Mouse (Mus musculus) kidney, postnatal 0 days (tissue): ENCODE measurements around the gene Wdr31. TPM values are rescaled to one million over a fixed set of nuclear protein-coding genes. Genes with fewer than 3 reads are reported as not detected.
A peak's percentile ranks its signal among the peaks of the same experiment; 100 is the strongest.

Experiments used
- ATAC-seq: fragments of 200-750 bp; cut with Nextera tagmentation; replicated peaks from 2 replicates; pipeline ENCODE4 v1.8.0; 2017; ENCODE audit warnings: low read depth, moderate number of reproducible peaks, moderate TSS enrichment, moderate library complexity; ENCODE audit not compliant: low FRiP score
- DNase-seq: peaks from one replicate; pipeline ENCODE4 v3.0.0-alpha.2; 2016; ENCODE audit warnings: low spot score
- H3K27ac ChIP-seq: fragments of 300-500 bp; sonication (generic); 2 replicates; pipeline ENCODE4 v1.5.1; 2014; ENCODE audit warnings: mild to moderate bottlenecking
- H3K27me3 ChIP-seq: fragments of 300-500 bp; sonication (generic); 2 replicates; pipeline ENCODE4 v1.6.1; 2014; ENCODE audit warnings: low read length, mixed read lengths; ENCODE audit not compliant: insufficient read depth
- H3K36me3 ChIP-seq: fragments of 300-500 bp; sonication (generic); 2 replicates; pipeline ENCODE4 v1.6.1; 2014; ENCODE audit warnings: low read length, mixed read lengths; ENCODE audit not compliant: insufficient read depth
- H3K4me1 ChIP-seq: fragments of 300-500 bp; sonication (generic); replicated peaks from 2 replicates; pipeline ENCODE4 v1.6.1; 2014; ENCODE audit warnings: antibody characterized with exemption, low read length, mixed read lengths; ENCODE audit not compliant: insufficient read depth
- H3K4me2 ChIP-seq: fragments of 300-500 bp; sonication (generic); 2 replicates; pipeline ENCODE4 v1.6.1; 2014; ENCODE audit warnings: mild to moderate bottlenecking, low read length, moderate library complexity, mixed read lengths
- H3K4me3 ChIP-seq: fragments of 300-500 bp; sonication (generic); replicated peaks from 2 replicates; pipeline ENCODE4 v1.5.1; 2014; ENCODE audit warnings: low read depth, low read length
- H3K9ac ChIP-seq: fragments of 300-500 bp; sonication (generic); 2 replicates; pipeline ENCODE4 v1.6.1; 2014; ENCODE audit warnings: low read depth, low read length
- H3K9me3 ChIP-seq: fragments of 300-500 bp; sonication (generic); replicated peaks from 2 replicates; pipeline ENCODE4 v1.6.1; 2016; ENCODE audit warnings: low read length, inconsistent platforms, mixed read lengths
- CTCF ChIP-seq: IDR thresholded peaks from 2 replicates; pipeline ENCODE4 v1.5.1; 2016; ENCODE audit warnings: antibody characterized with exemption, low read depth, mild to moderate bottlenecking, moderate library complexity
- WGBS: fragments of 180-500 bp; shearing (Covaris S2); extraction: QIAGEN DNeasy Blood & Tissue Kit; methylation state at CpG from one replicate; pipeline ENCODE4 v1.1.7; 2014; 5-methylcytosine and 5-hydroxymethylcytosine counted together
- polyA plus RNA-seq: library from polyadenylated mRNA; unstranded; fragments of >200 nt; fragmentation: Nextera tagmentation; extraction: Ambion mirVana; gene quantifications from 2 replicates; pipeline ENCODE4 v1.2.1, GENCODE M21; 2015

Gene Wdr31
- polyA plus RNA-seq: 10.1 and 10.6 TPM in 2 replicates

GRCm38 (mm10) chr4:62470598-62471051 is at the start of gene Wdr31:
Gene Wdr31 (minus strand): TSS chr4:62470896.
- peak; percentile 81 for DNase-seq

GRCm38 (mm10) chr4:62519849-62520233 is 49.1 kb upstream of the Wdr31 start, which contains the start of gene Alad:
Gene Alad (minus strand): TSS chr4:62519918.
- no peaks in the 10 kb centered on the region for H3K9me3 ChIP-seq
- H3K36me3 ChIP-seq: no peaks in the 10 kb centered on the region
- WGBS: under 1% methylated on average over 36 of the region's 37 CpGs
- peak within 1 kb of the TSS; percentile 83 for H3K4me3 ChIP-seq
- no peaks in the 10 kb centered on the region for H3K27me3 ChIP-seq
- H3K9ac ChIP-seq: peak within 1 kb of the TSS; percentile 78
- peaks cover 44% of the 10 kb centered on the region for H3K4me1 ChIP-seq
- peak; percentile 94 for DNase-seq
- peak within 1 kb of the TSS; percentile 88 for H3K4me2 ChIP-seq
- TF ChIP-seq CTCF: no peak
- peak; percentile 95 for ATAC-seq
- peak within 1 kb of the TSS; percentile 90 for H3K27ac ChIP-seq

More at GRCm38 (mm10) chr4:62470598-62471051, at the start of gene Wdr31:
- peak; percentile 95 for ATAC-seq
- no peaks in the 10 kb centered on the region for H3K9me3 ChIP-seq
- no peaks in the 10 kb centered on the region for H3K27me3 ChIP-seq
- no peaks in the 10 kb centered on the region for H3K4me1 ChIP-seq
- H3K9ac ChIP-seq: peak within 1 kb of the TSS; percentile 58; the same call in 1 of the 2 replicates
- WGBS: under 1% methylated on average over 30 of the region's 30 CpGs
- peak within 1 kb of the TSS; percentile 89 for H3K4me2 ChIP-seq
- peak within 1 kb of the TSS; percentile 73 for H3K4me3 ChIP-seq
- no peak within 1 kb of the TSS for H3K27ac ChIP-seq
- H3K36me3 ChIP-seq: no peaks in the 10 kb centered on the region
- no peak for TF ChIP-seq CTCF

DNA sequence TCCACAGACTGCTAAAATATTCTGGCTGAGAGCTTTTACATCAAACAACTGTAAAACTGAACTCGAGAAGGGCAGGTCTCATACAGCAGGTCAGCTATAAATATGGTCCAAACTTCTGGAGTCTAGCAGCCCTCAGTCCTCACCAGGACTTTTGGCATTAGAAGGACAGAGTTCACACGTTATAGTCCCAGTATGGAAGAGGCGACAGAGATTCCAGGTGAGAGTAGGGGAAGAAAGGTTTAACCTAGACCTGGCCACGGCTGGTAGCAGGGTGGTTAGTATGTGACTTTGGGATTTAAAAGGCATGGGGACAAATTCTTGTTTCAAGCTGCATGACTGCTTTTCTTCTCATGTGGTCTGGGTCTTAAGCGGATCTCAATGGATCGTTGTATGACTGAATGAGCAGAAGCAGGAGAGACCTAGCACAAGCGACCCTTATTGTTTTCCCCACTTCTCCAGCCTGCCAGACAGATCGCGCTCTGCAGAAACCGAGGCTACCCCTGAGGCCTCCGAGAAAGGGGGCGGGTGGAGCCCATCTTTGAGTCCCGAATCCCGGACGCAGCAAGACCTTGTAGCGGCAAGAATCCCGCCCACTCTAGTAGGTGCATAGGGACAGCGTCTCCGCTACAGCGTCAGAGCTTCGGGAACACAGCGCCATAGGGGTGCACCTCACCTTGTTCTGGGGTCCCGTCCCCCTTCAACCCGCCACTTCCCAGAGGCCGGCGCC is 48.6 kb upstream of the Wdr31 start:
- Histone ChIP-seq H3K36me3 (no peaks in the 10 kb centered on the region), H3K4me1 (peaks cover 42% of the 10 kb centered on the region), H3K27me3 (no peaks in the 10 kb centered on the region), H3K4me2 (peak overlapping the region; percentile 88), H3K9me3 (no peaks in the 10 kb centered on the region), H3K27ac (peak overlapping the region; percentile 90), H3K9ac (peak overlapping the region; percentile 78), H3K4me3 (peak overlapping the region; percentile 83)
- peak; percentile 60 for ATAC-seq
- WGBS: under 1% methylated on average over 26 of the region's 26 CpGs
- peak; percentile 40 for DNase-seq
- TF ChIP-seq CTCF: no peak

GRCm38 (mm10) chr4:62518416-62519121 is 47.9 kb upstream of the Wdr31 start:
- Histone ChIP-seq H3K4me3 (peak overlapping the region; percentile 83), H3K9me3 (no peaks in the 10 kb centered on the region), H3K36me3 (no peaks in the 10 kb centered on the region), H3K4me2 (peak overlapping the region; percentile 88), H3K27me3 (no peaks in the 10 kb centered on the region), H3K9ac (peak overlapping the region; percentile 78), H3K4me1 (peaks cover 38% of the 10 kb centered on the region), H3K27ac (peak overlapping the region; percentile 90)
- 29% methylated on average over 13 of the region's 13 CpGs for WGBS
- peak; percentile 16; the same call in 1 of the 2 replicates for TF ChIP-seq CTCF
- DNase-seq (no peak), ATAC-seq (peak; percentile 17; the same call in 1 of the 2 replicates)

DNA sequence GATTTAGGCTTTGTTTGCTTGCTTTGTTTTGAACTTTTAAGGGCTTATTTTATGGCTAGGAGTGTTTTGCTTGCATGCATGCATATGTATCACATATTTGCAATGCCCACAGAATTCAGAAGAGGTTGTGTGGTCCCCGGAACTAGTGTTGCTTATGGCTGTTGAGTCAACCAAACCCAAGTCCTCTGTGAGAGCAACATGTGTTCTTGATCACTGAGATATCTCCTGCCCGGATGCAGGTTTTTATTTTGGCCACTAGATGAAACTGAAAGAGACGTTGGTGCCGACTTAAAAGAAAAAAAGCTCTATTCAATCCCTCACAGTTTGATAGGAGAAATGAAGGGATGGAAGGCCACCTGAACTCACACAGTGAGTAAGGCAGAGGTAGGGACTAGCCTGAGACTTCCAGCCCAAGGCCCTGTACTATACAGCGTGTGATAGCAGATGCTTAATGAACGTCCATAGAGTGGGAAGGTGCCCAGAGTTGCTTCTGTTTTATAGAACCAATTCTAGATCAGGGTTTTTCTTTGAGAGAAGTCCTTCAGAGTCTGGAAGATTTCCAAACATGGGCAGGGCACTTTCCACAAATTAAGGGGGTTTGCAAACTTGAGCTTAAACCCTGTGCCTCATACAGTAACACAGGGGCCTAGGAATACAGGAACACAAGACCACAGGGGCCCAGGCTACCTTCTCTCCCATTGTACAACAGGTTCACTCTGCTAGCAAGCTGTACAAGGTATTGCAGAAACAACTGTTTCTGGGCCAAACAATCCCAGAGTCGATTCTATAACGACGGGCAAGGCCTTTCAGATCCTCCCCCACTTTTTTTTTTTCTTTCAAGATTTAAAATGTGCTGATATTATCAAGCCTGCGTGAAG is 47.1 kb upstream of the Wdr31 start:
- DNase-seq (no peak), ATAC-seq (no peak)
- H3K27me3 ChIP-seq: no peaks in the 10 kb centered on the region
- peak overlapping the region; percentile 83; the same call in 1 of the 2 replicates for H3K4me3 ChIP-seq
- 58% methylated on average over 10 of the region's 10 CpGs for WGBS
- peak overlapping the region; percentile 88 for H3K4me2 ChIP-seq
- TF ChIP-seq CTCF: no peak
- H3K27ac ChIP-seq: peak overlapping the region; percentile 90; the same call in 1 of the 2 replicates
- H3K9me3 ChIP-seq: no peaks in the 10 kb centered on the region
- H3K4me1 ChIP-seq: peaks cover 38% of the 10 kb centered on the region
- H3K36me3 ChIP-seq: peaks cover 7% of the 10 kb centered on the region; the same call in 1 of the 2 replicates
- peak overlapping the region; percentile 78; the same call in 1 of the 2 replicates for H3K9ac ChIP-seq
